Mouse (Mus musculus) kidney, postnatal 0 days (tissue): ENCODE results near the gene Ccm2. TPM values are rescaled to one million over a fixed set of nuclear protein-coding genes. Genes with fewer than 3 reads are reported as not detected.

Experiments used
- ATAC-seq: fragments of 200-750 bp; cut with Nextera tagmentation; replicated peaks from 2 replicates; pipeline ENCODE4 v1.8.0; 2017; ENCODE audit warnings: low read depth, moderate number of reproducible peaks, moderate TSS enrichment, moderate library complexity; ENCODE audit not compliant: low FRiP score
- DNase-seq: peaks from one replicate; pipeline ENCODE4 v3.0.0-alpha.2; 2016; ENCODE audit warnings: low spot score
- H3K27ac ChIP-seq: fragments of 300-500 bp; sonication (generic); 2 replicates; pipeline ENCODE4 v1.5.1; 2014; ENCODE audit warnings: mild to moderate bottlenecking
- H3K27me3 ChIP-seq: fragments of 300-500 bp; sonication (generic); 2 replicates; pipeline ENCODE4 v1.6.1; 2014; ENCODE audit warnings: low read length, mixed read lengths; ENCODE audit not compliant: insufficient read depth
- H3K36me3 ChIP-seq: fragments of 300-500 bp; sonication (generic); 2 replicates; pipeline ENCODE4 v1.6.1; 2014; ENCODE audit warnings: low read length, mixed read lengths; ENCODE audit not compliant: insufficient read depth
- H3K4me1 ChIP-seq: fragments of 300-500 bp; sonication (generic); replicated peaks from 2 replicates; pipeline ENCODE4 v1.6.1; 2014; ENCODE audit warnings: antibody characterized with exemption, low read length, mixed read lengths; ENCODE audit not compliant: insufficient read depth
- H3K4me2 ChIP-seq: fragments of 300-500 bp; sonication (generic); 2 replicates; pipeline ENCODE4 v1.6.1; 2014; ENCODE audit warnings: mild to moderate bottlenecking, low read length, moderate library complexity, mixed read lengths
- H3K4me3 ChIP-seq: fragments of 300-500 bp; sonication (generic); replicated peaks from 2 replicates; pipeline ENCODE4 v1.5.1; 2014; ENCODE audit warnings: low read depth, low read length
- H3K9ac ChIP-seq: fragments of 300-500 bp; sonication (generic); 2 replicates; pipeline ENCODE4 v1.6.1; 2014; ENCODE audit warnings: low read depth, low read length
- H3K9me3 ChIP-seq: fragments of 300-500 bp; sonication (generic); replicated peaks from 2 replicates; pipeline ENCODE4 v1.6.1; 2016; ENCODE audit warnings: low read length, inconsistent platforms, mixed read lengths
- CTCF ChIP-seq: IDR thresholded peaks from 2 replicates; pipeline ENCODE4 v1.5.1; 2016; ENCODE audit warnings: antibody characterized with exemption, low read depth, mild to moderate bottlenecking, moderate library complexity
- WGBS: fragments of 180-500 bp; shearing (Covaris S2); extraction: QIAGEN DNeasy Blood & Tissue Kit; methylation state at CpG from one replicate; pipeline ENCODE4 v1.1.7; 2014; 5-methylcytosine and 5-hydroxymethylcytosine counted together
- polyA plus RNA-seq: library from polyadenylated mRNA; unstranded; fragments of >200 nt; fragmentation: Nextera tagmentation; extraction: Ambion mirVana; gene quantifications from 2 replicates; pipeline ENCODE4 v1.2.1, GENCODE M21; 2015

The Ccm2 gene
- polyA plus RNA-seq, 1 experiment from 2014 or later, result 63.8 TPM

DNA sequence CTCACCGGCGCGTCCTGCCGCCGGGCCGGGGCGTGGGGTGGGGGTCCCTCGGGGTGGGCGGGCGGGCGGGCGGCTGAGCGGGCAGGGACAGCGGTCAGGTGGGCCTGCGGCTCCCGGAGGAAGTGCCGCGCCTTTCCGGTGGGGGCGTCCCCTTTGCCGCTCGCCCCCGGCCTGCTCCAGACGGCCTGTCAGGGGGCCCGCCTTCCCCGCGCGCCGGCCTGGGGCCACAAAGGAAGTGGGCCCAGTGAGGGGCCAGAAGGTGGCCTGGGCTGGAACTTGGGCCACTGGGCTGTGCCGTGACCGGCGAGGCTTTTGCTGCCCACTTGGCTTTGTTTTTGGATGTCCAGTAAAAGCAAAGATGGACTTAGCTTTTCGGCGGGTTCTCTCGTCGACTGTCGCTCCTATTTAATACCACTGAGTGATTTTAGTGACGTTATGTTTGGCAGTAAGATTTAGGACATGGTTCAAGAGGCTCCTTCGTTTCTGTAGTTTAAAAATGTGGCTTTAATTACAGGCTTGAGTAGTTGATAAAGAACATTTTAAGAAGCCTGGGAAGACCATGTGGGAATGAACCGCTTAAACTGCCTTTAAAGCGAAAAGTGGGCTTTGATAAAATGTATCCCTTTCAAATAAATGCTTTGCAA lies 472 bp downstream of the Ccm2 start:
- Histone ChIP-seq H3K4me3 (peak overlapping the region; percentile 83), H3K9ac (peak overlapping the region; percentile 92), H3K36me3 (no peaks in the 10 kb centered on the region), H3K27me3 (no peaks in the 10 kb centered on the region), H3K4me2 (peak overlapping the region; percentile 72), H3K9me3 (no peaks in the 10 kb centered on the region), H3K27ac (peak overlapping the region; percentile 98), H3K4me1 (peaks cover 7% of the 10 kb centered on the region; the same call in 1 of the 2 replicates)
- DNase-seq, result peak; percentile 67
- TF ChIP-seq CTCF, result no peak
- ATAC-seq, result peak; percentile 58
- under 1% methylated on average over 31 of the region's 41 CpGs for WGBS

- H3K4me2 ChIP-seq, result peak overlapping the region; percentile 72
- H3K9ac ChIP-seq, result peak overlapping the region; percentile 92
- no peaks in the 10 kb centered on the region for H3K9me3 ChIP-seq
- H3K27ac ChIP-seq, result peak overlapping the region; percentile 98
- H3K4me3 ChIP-seq, result peak overlapping the region; percentile 83
- 20% methylated on average over 6 of the region's 6 CpGs for WGBS
- H3K27me3 ChIP-seq, result no peaks in the 10 kb centered on the region
- ATAC-seq (no peak), DNase-seq (no peak)
- peaks cover 7% of the 10 kb centered on the region; the same call in 1 of the 2 replicates for H3K4me1 ChIP-seq
- TF ChIP-seq CTCF, result no peak
- H3K36me3 ChIP-seq, result no peaks in the 10 kb centered on the region
Observed at GRCm38 (mm10) chr11:6547696-6548325, 1.1 kb downstream of the Ccm2 start.

- Histone ChIP-seq H3K9ac (no peak overlapping the region), H3K27ac (no peak overlapping the region), H3K4me2 (no peak overlapping the region), H3K9me3 (no peaks in the 10 kb centered on the region), H3K4me3 (no peak overlapping the region), H3K36me3 (peaks cover 3% of the 10 kb centered on the region; the same call in 1 of the 2 replicates), H3K27me3 (no peaks in the 10 kb centered on the region), H3K4me1 (peaks cover 7% of the 10 kb centered on the region; the same call in 1 of the 2 replicates)
- DNase-seq (no peak), ATAC-seq (no peak)
- no peak for TF ChIP-seq CTCF
- WGBS, result 92% methylated on average over 2 of the region's 2 CpGs
Observed at GRCm38 (mm10) chr11:6549770-6550169, 3.1 kb downstream of the Ccm2 start.

DNA sequence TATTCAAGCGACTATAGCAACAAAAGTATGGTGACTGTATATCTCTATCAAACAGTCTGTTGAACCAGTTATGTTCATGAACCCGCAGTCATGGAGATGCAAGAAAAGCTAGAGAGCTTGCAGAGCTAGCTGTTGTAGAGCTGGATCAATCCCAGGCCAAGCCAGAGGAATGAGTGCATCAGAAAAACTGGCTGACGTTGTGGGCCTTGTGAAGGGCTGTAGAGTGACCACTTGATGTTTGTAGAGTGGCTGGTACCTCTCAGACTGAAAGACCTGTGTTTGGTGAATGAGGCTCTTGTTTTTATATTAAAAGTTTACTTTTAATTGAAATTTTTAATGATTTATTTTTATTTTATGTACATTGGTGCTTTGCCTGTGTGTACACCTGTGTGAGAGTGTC lies 3.5 kb downstream of the Ccm2 start:
- H3K4me2 ChIP-seq, result no peak overlapping the region
- H3K4me1 ChIP-seq, result peaks cover 7% of the 10 kb centered on the region; the same call in 1 of the 2 replicates
- DNase-seq, result no peak
- H3K4me3 ChIP-seq, result no peak overlapping the region
- TF ChIP-seq CTCF, result no peak
- H3K27ac ChIP-seq, result no peak overlapping the region
- no peak overlapping the region for H3K9ac ChIP-seq
- peaks cover 3% of the 10 kb centered on the region; the same call in 1 of the 2 replicates for H3K36me3 ChIP-seq
- no peak for ATAC-seq
- H3K9me3 ChIP-seq, result no peaks in the 10 kb centered on the region
- 88% methylated on average over 3 of the region's 3 CpGs for WGBS
- H3K27me3 ChIP-seq, result no peaks in the 10 kb centered on the region

DNA sequence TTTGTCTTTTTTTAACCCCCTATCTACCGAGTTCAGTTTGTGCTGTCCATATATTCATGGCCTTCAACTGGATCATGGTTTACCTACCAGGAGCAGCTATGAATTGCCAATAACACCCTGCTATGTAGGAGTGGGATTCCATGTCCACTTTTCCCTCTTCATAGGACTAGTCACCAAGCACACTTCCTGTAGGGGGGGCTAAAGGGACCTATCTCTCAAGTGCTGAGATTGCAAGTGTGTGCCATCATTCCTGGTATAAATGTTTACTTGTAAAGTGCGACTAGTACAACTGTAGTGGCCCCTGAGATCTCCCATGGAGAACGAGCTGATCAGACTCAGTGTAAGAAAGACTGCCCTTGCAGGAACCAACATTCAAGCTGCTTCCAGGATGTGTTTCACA lies 11.5 kb downstream of the Ccm2 start:
- H3K9me3 ChIP-seq, result no peaks in the 10 kb centered on the region
- WGBS, result 80% methylated on average over 3 of the region's 3 CpGs

DNA sequence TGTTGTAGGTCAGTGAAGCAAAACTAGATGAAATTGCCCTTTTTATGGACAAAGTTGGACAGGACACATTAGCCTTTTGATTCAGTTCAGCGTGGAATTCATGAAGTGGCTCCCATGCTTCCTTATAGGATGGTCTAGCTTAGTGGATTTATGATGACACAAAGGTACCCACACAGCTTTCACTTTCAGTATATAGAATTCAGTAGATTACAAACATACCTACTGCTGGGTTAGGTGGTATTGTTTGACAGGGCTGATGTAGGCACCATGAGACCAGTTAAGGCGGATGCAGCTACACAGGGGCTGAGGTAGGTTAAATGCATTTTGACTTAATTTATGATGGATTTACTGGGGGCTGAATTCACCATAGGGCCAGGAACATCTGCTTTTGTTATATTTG lies 13.3 kb downstream of the Ccm2 start:
- no peaks in the 10 kb centered on the region for H3K27me3 ChIP-seq
- no peaks in the 10 kb centered on the region for H3K9me3 ChIP-seq
- TF ChIP-seq CTCF, result no peak
- no peak overlapping the region for H3K4me2 ChIP-seq
- H3K4me1 ChIP-seq, result no peaks in the 10 kb centered on the region; the same call in 1 of the 2 replicates
- 0 out of 2 replicates have a peak overlapping the region, but pooled peaks have one; percentile 55 for H3K27ac ChIP-seq
- 89% methylated on average over 2 of the region's 2 CpGs for WGBS
- ATAC-seq (no peak), DNase-seq (no peak)
- no peak overlapping the region for H3K4me3 ChIP-seq
- 0 out of 2 replicates have a peak, but pooled peaks cover 4% of the 10 kb centered on the region for H3K36me3 ChIP-seq
- H3K9ac ChIP-seq, result no peak overlapping the region

More for the DNA sequence above, 11.5 kb downstream of the Ccm2 start:
- no peaks in the 10 kb centered on the region; the same call in 1 of the 2 replicates for H3K4me1 ChIP-seq
- no peak overlapping the region for H3K4me2 ChIP-seq
- 0 out of 2 replicates have a peak overlapping the region, but pooled peaks have one; percentile 1 for H3K27ac ChIP-seq
- H3K27me3 ChIP-seq, result no peaks in the 10 kb centered on the region
- no peak for ATAC-seq
- H3K36me3 ChIP-seq, result peaks cover 3% of the 10 kb centered on the region; the same call in 1 of the 2 replicates
- no peak for DNase-seq
- H3K9ac ChIP-seq, result no peak overlapping the region
- no peak overlapping the region for H3K4me3 ChIP-seq
- TF ChIP-seq CTCF, result no peak
